8 mouse cellular contexts compared by ENCODE assay signal in genomic region chr11:59134373-59134997, GRCm38 (mm10). TPM values are rescaled to one million over a fixed set of nuclear protein-coding genes. Genes with fewer than 3 reads are reported as not detected.
DNase-seq lines count a peak whose midpoint lies in the region; ATAC-seq lines count a peak whose summit lies in the region.

No protein-coding gene starts in this region.

- peak; percentile 35 for DNase-seq in embryo, embryonic 10 days (ENCODE audit: low spot score)
- DNase-seq in embryo, embryonic 9.5 days (ENCODE audit: extremely low spot score) = no peak
- DNase-seq in Muller cell, postnatal 12 days (ENCODE audit: inconsistent ontology term) = no peak
- no peak for DNase-seq in left cerebral cortex, adult 9 months (ENCODE audit: low spot score in 2 of 2)
- DNase-seq in ovary, postnatal 10 days (ENCODE audit: low spot score) = no peak

- no peak overlapping the region for H3K27ac ChIP-seq in hindbrain, embryonic 13.5 days

- peak overlapping the region; percentile 55 for H3K4me2 ChIP-seq in hindbrain, embryonic 13.5 days

- peak; percentile 36 for ATAC-seq in common myeloid progenitor, adult 5-6 weeks (replicated peaks; ENCODE audit: low read depth, poor library complexity, severe bottlenecking)
- ATAC-seq in hindbrain, embryonic 13.5 days (ENCODE audit: low FRiP score) = no peak
- ATAC-seq in megakaryocyte-erythroid progenitor cell, adult 5-6 weeks (replicated peaks; ENCODE audit: low FRiP score, low TSS enrichment, poor library complexity, severe bottlenecking) = peak; percentile 61

- H3K4me3 ChIP-seq in hindbrain, embryonic 13.5 days = peak overlapping the region; percentile 35

- peaks cover 79% of the 10 kb centered on the region for H3K27me3 ChIP-seq in hindbrain, embryonic 13.5 days

- peaks cover 13% of the 10 kb centered on the region for H3K4me1 ChIP-seq in hindbrain, embryonic 13.5 days (replicated peaks)

- WGBS in hindbrain, embryonic 13.5 days = 7% methylated on average over 35 of the region's 35 CpGs

- no peaks in the 10 kb centered on the region for H3K9me3 ChIP-seq in hindbrain, embryonic 13.5 days

- H3K9ac ChIP-seq in hindbrain, embryonic 13.5 days = no peak overlapping the region

- H3K36me3 ChIP-seq in hindbrain, embryonic 13.5 days = no peaks in the 10 kb centered on the region

RNA-seq across cellular contexts. Expression of gene Obscn, which starts 1.7 kb away (rescaled TPM):
- 0.19 TPM in 1 of 2 replicates, not detected in the other for total RNA-seq in common myeloid progenitor, adult 5-6 weeks (2017)
- polyA plus RNA-seq in hindbrain, embryonic 13.5 days (2015; fragmentation: Nextera tagmentation; extraction: Ambion mirVana) = 0.22 and 0.44 TPM in 2 replicates
- 0.37 and 0.52 TPM in 2 replicates for total RNA-seq in megakaryocyte-erythroid progenitor cell, adult 5-6 weeks (2014; fragmentation: Nextera tagmentation)
- total RNA-seq in megakaryocyte-erythroid progenitor cell, adult 5-6 weeks (2017) = under 0.01 and 0.23 TPM in 2 replicates

RNA-seq across cellular contexts. Expression of gene Iba57, which starts 29.1 kb away (rescaled TPM):
- 3.3 and 6.1 TPM in 2 replicates for total RNA-seq in common myeloid progenitor, adult 5-6 weeks (2017)
- polyA plus RNA-seq in hindbrain, embryonic 13.5 days (2015; fragmentation: Nextera tagmentation; extraction: Ambion mirVana) = 6.2 and 7.3 TPM in 2 replicates
- total RNA-seq in megakaryocyte-erythroid progenitor cell, adult 5-6 weeks (2014; fragmentation: Nextera tagmentation) = 14.3 and 26.1 TPM in 2 replicates
- 11.2 and 11.9 TPM in 2 replicates for total RNA-seq in megakaryocyte-erythroid progenitor cell, adult 5-6 weeks (2017)

RNA-seq across cellular contexts. Expression of gene Gjc2, which starts 48.5 kb away (rescaled TPM):
- not detected in 2 replicates for total RNA-seq in common myeloid progenitor, adult 5-6 weeks (2017)
- polyA plus RNA-seq in hindbrain, embryonic 13.5 days (2015; fragmentation: Nextera tagmentation; extraction: Ambion mirVana) = 0.14 and 0.17 TPM in 2 replicates
- 0.55 TPM in 1 of 2 replicates, not detected in the other for total RNA-seq in megakaryocyte-erythroid progenitor cell, adult 5-6 weeks (2014; fragmentation: Nextera tagmentation)
- not detected in 2 replicates for total RNA-seq in megakaryocyte-erythroid progenitor cell, adult 5-6 weeks (2017)

RNA-seq across cellular contexts. Expression of gene Guk1, which starts 57.5 kb away (rescaled TPM):
- total RNA-seq in common myeloid progenitor, adult 5-6 weeks (2017) = 26.8 and 36.6 TPM in 2 replicates
- 177 and 182 TPM in 2 replicates for polyA plus RNA-seq in hindbrain, embryonic 13.5 days (2015; fragmentation: Nextera tagmentation; extraction: Ambion mirVana)
- total RNA-seq in megakaryocyte-erythroid progenitor cell, adult 5-6 weeks (2014; fragmentation: Nextera tagmentation) = 72.9 and 91.5 TPM in 2 replicates
- 52.0 and 72.3 TPM in 2 replicates for total RNA-seq in megakaryocyte-erythroid progenitor cell, adult 5-6 weeks (2017)
